Mouse (Mus musculus): ENCODE data around the gene Gapdhs. TPM values are rescaled to one million over a fixed set of nuclear protein-coding genes. Genes with fewer than 3 reads are reported as not detected.
"Not testable (repeated sequence)": the region's sequence is repeated elsewhere in the genome, so short reads cannot be mapped to it uniquely, and the experiment has no call there.

The Gapdhs gene
- polyA plus RNA-seq (2016; fragmentation: Nextera tagmentation; extraction: Ambion mirVana) = 0.49 and 0.69 TPM in 2 replicates

- not testable (repeated sequence) for H3K36me3 ChIP-seq (replicated peaks); H3K4me1 ChIP-seq; H3K4me2 ChIP-seq; H3K27me3 ChIP-seq; H3K9me3 ChIP-seq; H3K9ac ChIP-seq; H3K27ac ChIP-seq; ATAC-seq (ENCODE audit: low FRiP score); H3K4me3 ChIP-seq (replicated peaks)
- 82% methylated on average over 4 of the region's 4 CpGs for WGBS
These were observed at the start of gene Gapdhs for GRCm38 (mm10) chr7:30743617-30744016. Gene Gapdhs (minus strand): TSS chr7:30743681.

DNA sequence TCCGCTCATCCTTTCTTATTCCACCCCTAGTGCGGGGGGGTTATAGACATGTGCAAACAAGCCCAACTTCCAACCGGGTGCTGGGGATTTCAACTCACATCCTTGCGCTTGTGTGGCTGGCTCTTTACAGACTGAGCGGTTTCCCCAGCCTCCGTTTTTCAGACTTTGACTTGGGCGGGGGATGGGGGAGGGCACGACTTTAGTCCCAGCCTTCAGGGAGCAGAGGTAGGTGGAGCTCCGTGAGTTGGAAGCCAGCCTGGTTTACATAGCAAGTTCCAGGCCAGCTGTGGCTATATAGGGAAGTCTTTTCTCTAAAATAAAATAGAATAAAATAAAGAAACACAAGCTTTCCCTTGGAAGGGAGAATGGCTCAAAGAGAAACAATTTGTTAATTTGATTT, 48.4 kb upstream of the Gapdhs start:
- Histone ChIP-seq H3K4me2 (no peak overlapping the region), H3K9ac (no peak overlapping the region), H3K27ac (no peak overlapping the region), H3K36me3 (replicated peaks) (no peaks in the 10 kb centered on the region), H3K9me3 (no peaks in the 10 kb centered on the region), H3K4me1 (no peaks in the 10 kb centered on the region), H3K4me3 (replicated peaks) (no peak overlapping the region), H3K27me3 (peaks cover 23% of the 10 kb centered on the region)
- no peak for ATAC-seq (ENCODE audit: low FRiP score)
- WGBS = 28% methylated on average over 9 of the region's 9 CpGs

DNA sequence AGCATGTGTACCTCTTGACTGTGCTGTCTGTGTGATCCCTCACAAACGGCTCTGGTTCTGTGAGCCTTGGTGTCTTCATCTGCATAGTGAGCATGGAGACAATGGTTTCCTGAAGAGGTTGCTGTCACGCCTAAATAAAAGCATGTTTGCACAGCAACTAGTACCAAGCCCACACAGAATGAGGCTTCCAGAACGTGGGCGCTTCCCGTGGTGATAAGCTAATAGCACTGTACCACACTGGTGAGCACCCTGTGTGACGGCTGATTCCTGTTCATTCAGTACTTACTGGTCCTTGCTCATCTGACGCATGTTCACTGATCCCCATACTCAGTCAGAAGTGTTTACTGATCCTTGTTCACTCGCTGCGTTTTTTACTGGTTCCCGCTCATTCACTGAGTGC, 46.7 kb upstream of the Gapdhs start:
- H3K27me3 ChIP-seq = peaks cover 23% of the 10 kb centered on the region
- no peak for ATAC-seq (ENCODE audit: low FRiP score)
- H3K27ac ChIP-seq = no peak overlapping the region
- H3K36me3 ChIP-seq (replicated peaks) = no peaks in the 10 kb centered on the region
- H3K9me3 ChIP-seq = no peaks in the 10 kb centered on the region
- 85% methylated on average over 10 of the region's 10 CpGs for WGBS
- no peak overlapping the region for H3K4me2 ChIP-seq
- no peak overlapping the region for H3K9ac ChIP-seq
- no peak overlapping the region for H3K4me3 ChIP-seq (replicated peaks)
- H3K4me1 ChIP-seq = peaks cover 9% of the 10 kb centered on the region

- Histone ChIP-seq H3K4me2 (no peak within 1 kb of the TSS), H3K9ac (no peak within 1 kb of the TSS), H3K4me3 (replicated peaks) (no peak within 1 kb of the TSS), H3K9me3 (no peaks in the 10 kb centered on the region), H3K4me1 (peaks cover 9% of the 10 kb centered on the region), H3K27me3 (peaks cover 23% of the 10 kb centered on the region), H3K27ac (no peak within 1 kb of the TSS), H3K36me3 (replicated peaks) (no peaks in the 10 kb centered on the region)
- ATAC-seq (ENCODE audit: low FRiP score) = no peak
- WGBS = 50% methylated on average over 15 of the region's 15 CpGs
These were observed 44.0 kb upstream of the Gapdhs start, which contains the start of gene Krtdap for GRCm38 (mm10) chr7:30787377-30788022. Gene Krtdap (plus strand): TSS chr7:30787896.

DNA sequence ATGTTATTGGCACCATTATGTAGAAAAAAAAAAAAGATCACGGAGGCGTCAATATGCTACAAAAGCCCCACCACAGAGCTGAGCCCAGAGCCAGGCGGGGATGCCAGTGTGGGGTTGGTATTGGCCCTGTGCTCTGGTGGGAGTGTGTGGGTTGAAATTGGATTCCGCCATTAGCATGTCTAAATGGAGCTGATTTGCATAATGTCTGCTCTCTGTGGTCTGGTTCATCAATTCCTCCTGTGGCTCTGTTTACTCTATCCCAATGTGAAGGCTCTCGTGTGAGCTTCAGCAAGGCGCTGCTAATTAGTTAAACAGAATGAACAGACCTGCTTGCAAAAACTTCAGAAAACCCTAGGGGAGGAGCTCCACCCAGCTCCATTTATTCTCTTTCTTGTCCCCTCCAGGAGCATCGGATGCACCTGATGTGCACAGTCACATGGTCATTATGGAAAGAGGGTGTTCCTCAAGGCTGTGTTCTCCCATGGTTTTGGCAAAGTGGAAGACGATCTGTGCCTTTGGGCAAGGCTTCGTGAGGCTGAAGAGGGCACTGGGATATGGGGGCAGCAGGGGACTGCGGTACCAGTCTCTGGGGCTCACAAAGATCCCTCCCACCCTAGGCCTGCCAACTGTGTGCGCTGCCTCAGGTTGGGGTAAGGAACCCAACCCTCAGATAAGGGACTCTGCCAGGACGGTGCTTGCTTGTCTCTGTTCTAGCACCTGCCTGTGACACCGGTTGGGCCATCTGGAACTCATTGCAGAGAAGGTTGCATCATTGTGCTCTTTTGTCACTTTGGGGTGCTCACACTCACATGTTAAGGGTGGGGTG, 42.5 kb upstream of the Gapdhs start:
- no peak overlapping the region for H3K4me2 ChIP-seq
- no peak overlapping the region for H3K9ac ChIP-seq
- H3K4me1 ChIP-seq = peaks cover 9% of the 10 kb centered on the region
- no peak overlapping the region for H3K27ac ChIP-seq
- peak; percentile 60; the same call in 1 of the 2 replicates for ATAC-seq (ENCODE audit: low FRiP score)
- peaks cover 16% of the 10 kb centered on the region for H3K27me3 ChIP-seq
- no peak overlapping the region for H3K4me3 ChIP-seq (replicated peaks)
- H3K9me3 ChIP-seq = no peaks in the 10 kb centered on the region
- H3K36me3 ChIP-seq (replicated peaks) = no peaks in the 10 kb centered on the region
- 55% methylated on average over 13 of the region's 13 CpGs for WGBS

GRCm38 (mm10) chr7:30785154-30785553, 41.7 kb upstream of the Gapdhs start:
- Histone ChIP-seq H3K27ac (no peak overlapping the region), H3K4me2 (no peak overlapping the region), H3K4me3 (replicated peaks) (no peak overlapping the region), H3K9me3 (no peaks in the 10 kb centered on the region), H3K27me3 (peaks cover 16% of the 10 kb centered on the region), H3K9ac (no peak overlapping the region), H3K36me3 (replicated peaks) (no peaks in the 10 kb centered on the region), H3K4me1 (peaks cover 9% of the 10 kb centered on the region)
- WGBS = 80% methylated on average over 1 of the region's 1 CpGs
- ATAC-seq (ENCODE audit: low FRiP score) = no peak

DNA sequence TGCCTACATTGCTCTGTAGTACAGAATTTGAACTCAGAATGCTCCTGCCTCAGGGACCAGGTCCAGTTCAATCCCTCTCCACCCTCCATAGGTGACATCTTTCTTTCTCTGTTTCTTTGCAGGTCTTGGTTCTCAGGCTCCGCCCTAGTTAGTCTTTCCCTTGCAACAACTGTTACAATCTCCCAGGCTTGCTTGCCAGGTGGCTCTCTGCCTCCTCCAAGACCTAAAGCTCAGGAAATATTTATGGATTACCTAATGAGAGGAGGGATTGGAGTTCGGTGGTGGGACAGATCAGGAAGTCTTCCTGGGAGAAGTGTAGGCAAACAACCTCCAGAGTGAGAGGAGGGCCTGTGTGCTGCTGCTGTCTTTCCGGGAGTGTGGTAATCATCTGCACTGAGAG, 39.2 kb upstream of the Gapdhs start:
- Histone ChIP-seq H3K4me1 (peaks cover 9% of the 10 kb centered on the region), H3K27me3 (peaks cover 4% of the 10 kb centered on the region; the same call in 1 of the 2 replicates), H3K9ac (no peak overlapping the region), H3K4me3 (replicated peaks) (no peak overlapping the region), H3K4me2 (no peak overlapping the region), H3K36me3 (replicated peaks) (no peaks in the 10 kb centered on the region), H3K27ac (no peak overlapping the region), H3K9me3 (no peaks in the 10 kb centered on the region)
- no peak for ATAC-seq (ENCODE audit: low FRiP score)
- 85% methylated on average over 3 of the region's 3 CpGs for WGBS

DNA sequence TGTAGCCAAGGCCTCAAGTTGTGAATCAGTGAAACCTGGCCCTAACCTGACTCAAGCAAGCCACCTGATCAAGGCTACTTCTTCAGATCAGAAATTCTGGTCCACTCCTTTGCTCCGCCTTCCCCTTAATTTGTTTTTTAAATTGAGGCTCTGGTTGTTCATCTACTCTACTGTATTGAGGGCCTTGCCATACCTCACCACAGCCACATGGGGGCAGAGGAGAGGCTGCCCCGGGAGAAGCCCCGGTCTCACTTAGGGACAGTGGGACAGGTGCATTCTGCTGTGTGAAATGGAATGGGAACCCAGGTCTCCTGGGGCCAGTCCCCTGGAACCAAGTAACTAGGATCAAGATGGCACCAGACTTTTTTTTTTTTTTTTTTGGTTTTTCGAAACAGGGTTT, 38.3 kb upstream of the Gapdhs start:
- Histone ChIP-seq H3K9ac (no peak overlapping the region), H3K27me3 (no peaks in the 10 kb centered on the region; the same call in 1 of the 2 replicates), H3K9me3 (no peaks in the 10 kb centered on the region), H3K27ac (no peak overlapping the region), H3K4me2 (no peak overlapping the region), H3K36me3 (replicated peaks) (no peaks in the 10 kb centered on the region), H3K4me1 (peaks cover 9% of the 10 kb centered on the region), H3K4me3 (replicated peaks) (no peak overlapping the region)
- no peak for ATAC-seq (ENCODE audit: low FRiP score)
- 75% methylated on average over 4 of the region's 4 CpGs for WGBS

GRCm38 (mm10) chr7:30777911-30778310, 34.4 kb upstream of the Gapdhs start:
- no peaks in the 10 kb centered on the region for H3K36me3 ChIP-seq (replicated peaks)
- H3K4me2 ChIP-seq = no peak overlapping the region
- H3K4me3 ChIP-seq (replicated peaks) = no peak overlapping the region
- H3K9ac ChIP-seq = no peak overlapping the region
- no peaks in the 10 kb centered on the region for H3K9me3 ChIP-seq
- no peaks in the 10 kb centered on the region for H3K27me3 ChIP-seq
- H3K27ac ChIP-seq = no peak overlapping the region
- WGBS = 57% methylated on average over 1 of the region's 1 CpGs
- ATAC-seq (ENCODE audit: low FRiP score) = no peak
- no peaks in the 10 kb centered on the region for H3K4me1 ChIP-seq

DNA sequence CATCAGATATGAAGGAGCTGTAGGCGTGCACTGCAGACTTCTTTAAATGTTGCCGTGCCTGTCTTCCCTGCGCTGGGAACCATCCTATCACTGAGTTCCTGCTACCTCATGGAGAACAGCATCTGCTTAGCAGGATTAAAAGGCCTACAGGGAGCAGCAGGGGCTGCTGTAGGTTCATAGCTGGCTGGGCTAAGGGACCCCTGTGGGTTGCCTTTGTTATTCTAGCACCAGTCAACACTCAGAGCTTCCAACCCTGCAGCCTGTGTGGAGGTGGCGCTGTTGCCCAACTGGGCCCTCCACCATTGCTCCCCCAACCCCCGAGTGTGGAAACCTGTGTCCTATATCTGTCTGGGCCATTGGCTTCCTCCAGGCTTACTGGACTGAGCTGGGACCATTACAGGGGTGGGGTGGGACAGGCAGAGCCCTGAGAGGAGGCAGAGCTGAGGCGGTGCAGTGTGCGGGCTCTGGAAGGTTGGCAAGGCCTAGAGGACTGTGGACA, 33.6 kb upstream of the Gapdhs start:
- no peak overlapping the region for H3K27ac ChIP-seq
- no peak overlapping the region for H3K9ac ChIP-seq
- no peaks in the 10 kb centered on the region for H3K9me3 ChIP-seq
- H3K4me1 ChIP-seq = no peaks in the 10 kb centered on the region
- H3K27me3 ChIP-seq = no peaks in the 10 kb centered on the region
- no peaks in the 10 kb centered on the region for H3K36me3 ChIP-seq (replicated peaks)
- 48% methylated on average over 7 of the region's 7 CpGs for WGBS
- H3K4me2 ChIP-seq = no peak overlapping the region
- H3K4me3 ChIP-seq (replicated peaks) = no peak overlapping the region
- no peak for ATAC-seq (ENCODE audit: low FRiP score)

DNA sequence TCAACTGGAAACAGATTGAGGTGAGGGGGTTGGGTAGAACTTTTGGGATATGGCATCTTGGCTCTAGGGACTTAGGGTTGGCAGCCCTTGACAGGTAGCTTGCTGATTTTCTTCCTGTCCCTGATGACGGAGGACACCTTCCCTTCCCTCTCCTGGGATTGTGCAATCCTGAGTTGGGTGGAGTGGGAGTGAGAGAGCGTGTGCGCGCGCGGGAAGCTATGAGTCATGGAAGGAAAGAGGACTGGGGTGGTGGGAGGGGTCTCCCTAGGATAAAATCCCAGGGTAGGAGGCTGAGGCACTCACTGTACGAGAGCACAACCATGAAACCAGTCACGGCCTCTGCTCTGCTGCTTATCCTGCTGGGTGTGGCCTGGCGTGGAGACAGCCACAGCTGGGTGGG, 32.6 kb upstream of the Gapdhs start:
- no peak overlapping the region for H3K9ac ChIP-seq
- no peaks in the 10 kb centered on the region for H3K27me3 ChIP-seq

GRCm38 (mm10) chr7:30769236-30769635, 25.8 kb upstream of the Gapdhs start:
- no peaks in the 10 kb centered on the region for H3K27me3 ChIP-seq
- no peak for ATAC-seq (ENCODE audit: low FRiP score)
- no peaks in the 10 kb centered on the region for H3K9me3 ChIP-seq
- H3K4me3 ChIP-seq (replicated peaks) = no peak overlapping the region
- H3K27ac ChIP-seq = no peak overlapping the region
- H3K4me1 ChIP-seq = no peaks in the 10 kb centered on the region
- no peak overlapping the region for H3K9ac ChIP-seq
- H3K36me3 ChIP-seq (replicated peaks) = no peaks in the 10 kb centered on the region
- H3K4me2 ChIP-seq = no peak overlapping the region
- 34% methylated on average over 9 of the region's 9 CpGs for WGBS

More for the DNA sequence above, 32.6 kb upstream of the Gapdhs start:
- no peak overlapping the region for H3K27ac ChIP-seq
- no peak for ATAC-seq (ENCODE audit: low FRiP score)
- H3K4me1 ChIP-seq = no peaks in the 10 kb centered on the region
- H3K36me3 ChIP-seq (replicated peaks) = no peaks in the 10 kb centered on the region
- no peak overlapping the region for H3K4me3 ChIP-seq (replicated peaks)
- H3K4me2 ChIP-seq = no peak overlapping the region
- 89% methylated on average over 9 of the region's 9 CpGs for WGBS
- no peaks in the 10 kb centered on the region for H3K9me3 ChIP-seq

Data from forebrain, embryonic 12.5 days (tissue).